Mouse (Mus musculus) lung, embryonic 15.5 days (tissue): ENCODE data around the gene Slc9a9. TPM values are rescaled to one million over a fixed set of nuclear protein-coding genes. Genes with fewer than 3 reads are reported as not detected.

Source experiments
- ATAC-seq: fragments of 200-750 bp; cut with Nextera tagmentation; 2 replicates; pipeline ENCODE4 v1.8.0; 2017; ENCODE audit warnings: moderate number of reproducible peaks, borderline replicate concordance; ENCODE audit not compliant: low FRiP score, low TSS enrichment; ENCODE audit errors: extremely low read depth
- H3K27ac ChIP-seq: fragments of 300-500 bp; sonication (generic); 2 replicates; pipeline ENCODE4 v1.5.1; 2015; ENCODE audit warnings: moderate library complexity, mild to moderate bottlenecking, inconsistent platforms
- H3K27me3 ChIP-seq: fragments of 300-500 bp; sonication (generic); 2 replicates; pipeline ENCODE4 v1.6.1; 2015; ENCODE audit warnings: inconsistent platforms
- H3K36me3 ChIP-seq: fragments of 300-500 bp; sonication (generic); 2 replicates; pipeline ENCODE4 v1.6.1; 2015; ENCODE audit warnings: inconsistent platforms
- H3K4me1 ChIP-seq: fragments of 300-500 bp; sonication (generic); 2 replicates; pipeline ENCODE4 v1.6.1; 2015; ENCODE audit warnings: inconsistent platforms
- H3K4me2 ChIP-seq: fragments of 300-500 bp; sonication (generic); 2 replicates; pipeline ENCODE4 v1.6.1; 2015; ENCODE audit warnings: inconsistent platforms, mild to moderate bottlenecking, moderate library complexity
- H3K4me3 ChIP-seq: fragments of 300-500 bp; sonication (generic); 2 replicates; pipeline ENCODE4 v1.5.1; 2015; ENCODE audit warnings: mild to moderate bottlenecking, inconsistent platforms
- H3K9ac ChIP-seq: fragments of 300-500 bp; sonication (generic); 2 replicates; pipeline ENCODE4 v1.6.1; 2015; ENCODE audit warnings: inconsistent platforms
- H3K9me3 ChIP-seq: fragments of 300-500 bp; sonication (generic); 2 replicates; pipeline ENCODE4 v1.6.1; 2016; ENCODE audit warnings: inconsistent platforms
- WGBS: fragments of 180-500 bp; shearing (Covaris S2); methylation state at CpG from one replicate; pipeline ENCODE4 v1.1.7; 2015; 5-methylcytosine and 5-hydroxymethylcytosine counted together
- polyA plus RNA-seq: library from polyadenylated mRNA; unstranded; fragments of >200 nt; fragmentation: Nextera tagmentation; extraction: Ambion mirVana; gene quantifications from 2 replicates; pipeline ENCODE4 v1.2.1, GENCODE M21; 2015

The Slc9a9 gene
- polyA plus RNA-seq, 1 experiment from 2014 or later: 4.3 TPM

DNA sequence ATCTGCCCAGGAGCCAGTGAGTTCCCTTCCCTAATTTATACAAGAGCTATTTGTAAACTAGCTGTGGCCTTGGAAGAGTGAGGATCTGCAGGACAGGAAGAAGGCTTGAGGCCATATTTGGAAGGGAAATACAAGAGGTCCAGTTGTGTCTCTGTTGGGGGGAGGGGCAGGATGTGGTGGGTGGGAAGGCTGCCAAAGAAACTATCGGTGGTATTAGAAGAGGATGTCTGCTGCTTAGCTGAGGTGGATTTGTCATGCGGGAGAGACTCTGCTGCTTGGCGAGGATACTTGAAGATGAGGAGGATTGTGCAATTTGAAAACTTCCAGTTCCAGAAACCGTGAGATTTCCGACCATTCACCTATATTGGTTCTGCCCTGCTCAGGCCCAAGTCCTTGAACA lies 524.4 kb downstream of the Slc9a9 start:
- Histone ChIP-seq H3K27me3 (no peaks in the 10 kb centered on the region), H3K9me3 (no peaks in the 10 kb centered on the region), H3K9ac (no peak overlapping the region), H3K27ac (peak overlapping the region; percentile 69), H3K36me3 (no peaks in the 10 kb centered on the region), H3K4me3 (no peak overlapping the region), H3K4me1 (peaks cover 48% of the 10 kb centered on the region), H3K4me2 (no peak overlapping the region)
- ATAC-seq: peak; percentile 56; the same call in 1 of the 2 replicates
- 9% methylated on average over 5 of the region's 5 CpGs for WGBS

DNA sequence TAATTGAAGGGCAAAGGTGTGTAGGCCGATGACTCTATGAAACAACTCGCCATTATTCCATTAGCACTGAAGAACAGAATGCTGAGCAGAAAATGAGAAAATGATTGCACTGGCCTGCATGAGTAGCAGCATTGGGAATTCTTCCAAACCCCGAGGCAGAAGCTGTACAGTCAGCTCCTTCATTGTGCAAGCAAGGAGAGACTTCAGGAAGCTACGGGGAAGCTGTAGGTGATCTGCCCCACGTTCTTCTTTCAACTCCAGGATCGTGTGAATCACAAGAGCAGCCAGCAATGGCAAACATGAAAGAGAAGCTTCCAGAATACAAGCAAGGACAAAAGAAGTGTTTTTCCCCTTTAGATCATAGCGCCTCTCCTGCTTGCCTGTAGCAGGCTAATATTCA lies 538.0 kb downstream of the Slc9a9 start:
- WGBS: 79% methylated on average over 7 of the region's 7 CpGs
- no peaks in the 10 kb centered on the region for H3K27me3 ChIP-seq
- no peaks in the 10 kb centered on the region for H3K4me1 ChIP-seq
- ATAC-seq: no peak
- no peak overlapping the region for H3K4me3 ChIP-seq
- no peak overlapping the region for H3K9ac ChIP-seq
- no peak overlapping the region for H3K4me2 ChIP-seq
- H3K9me3 ChIP-seq: no peaks in the 10 kb centered on the region
- no peaks in the 10 kb centered on the region for H3K36me3 ChIP-seq
- H3K27ac ChIP-seq: no peak overlapping the region

GRCm38 (mm10) chr9:95208681-95209080 lies 539.0 kb downstream of the Slc9a9 start:
- H3K9me3 ChIP-seq: no peaks in the 10 kb centered on the region
- H3K36me3 ChIP-seq: no peaks in the 10 kb centered on the region
- H3K4me3 ChIP-seq: no peak overlapping the region
- no peak overlapping the region for H3K4me2 ChIP-seq
- H3K9ac ChIP-seq: no peak overlapping the region
- no peak overlapping the region for H3K27ac ChIP-seq
- WGBS: 77% methylated on average over 4 of the region's 4 CpGs
- H3K4me1 ChIP-seq: no peaks in the 10 kb centered on the region
- no peak for ATAC-seq
- H3K27me3 ChIP-seq: no peaks in the 10 kb centered on the region

GRCm38 (mm10) chr9:95220009-95220408 lies 550.3 kb downstream of the Slc9a9 start:
- H3K27me3 ChIP-seq: no peaks in the 10 kb centered on the region
- H3K4me2 ChIP-seq: no peak overlapping the region
- 46% methylated on average over 3 of the region's 3 CpGs for WGBS
- no peak overlapping the region for H3K4me3 ChIP-seq
- ATAC-seq: no peak
- no peak overlapping the region for H3K27ac ChIP-seq
- no peak overlapping the region for H3K9ac ChIP-seq
- H3K36me3 ChIP-seq: no peaks in the 10 kb centered on the region
- H3K9me3 ChIP-seq: no peaks in the 10 kb centered on the region
- H3K4me1 ChIP-seq: no peaks in the 10 kb centered on the region

- H3K4me3 ChIP-seq: no peak overlapping the region
- H3K9ac ChIP-seq: no peak overlapping the region
- ATAC-seq: no peak
- no peaks in the 10 kb centered on the region for H3K36me3 ChIP-seq
- H3K9me3 ChIP-seq: no peaks in the 10 kb centered on the region
- H3K27ac ChIP-seq: no peak overlapping the region
- H3K4me2 ChIP-seq: no peak overlapping the region
- 78% methylated on average over 5 of the region's 5 CpGs for WGBS
- no peaks in the 10 kb centered on the region for H3K27me3 ChIP-seq
- H3K4me1 ChIP-seq: no peaks in the 10 kb centered on the region
Measured at GRCm38 (mm10) chr9:95221310-95221709, 551.6 kb downstream of the Slc9a9 start.

GRCm38 (mm10) chr9:95226986-95227385 lies 557.3 kb downstream of the Slc9a9 start:
- Histone ChIP-seq H3K9me3 (no peaks in the 10 kb centered on the region), H3K4me2 (no peak overlapping the region), H3K27me3 (no peaks in the 10 kb centered on the region), H3K36me3 (no peaks in the 10 kb centered on the region), H3K4me1 (no peaks in the 10 kb centered on the region), H3K27ac (no peak overlapping the region), H3K4me3 (no peak overlapping the region), H3K9ac (no peak overlapping the region)
- WGBS: 69% methylated on average over 4 of the region's 4 CpGs
- ATAC-seq: no peak

DNA sequence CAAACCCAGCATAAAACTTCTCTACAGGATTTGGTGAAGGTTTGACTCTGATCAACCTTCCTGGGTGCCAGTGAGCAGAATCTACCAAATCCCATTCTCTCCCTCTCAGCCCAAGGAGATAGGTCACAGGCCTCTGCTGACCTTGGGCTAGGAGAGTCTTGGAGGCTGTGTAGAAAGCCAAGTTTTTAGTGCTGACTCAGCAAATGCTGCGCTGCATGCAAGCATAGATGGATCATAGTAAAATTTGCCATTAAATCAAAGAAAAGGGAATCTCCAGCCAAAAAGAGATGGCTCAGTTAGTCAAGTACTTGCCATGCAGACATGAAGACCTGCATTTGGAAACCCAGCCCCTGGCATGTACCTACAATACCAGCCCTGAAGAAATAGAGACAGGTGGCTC lies 558.4 kb downstream of the Slc9a9 start:
- no peaks in the 10 kb centered on the region for H3K27me3 ChIP-seq
- no peaks in the 10 kb centered on the region for H3K4me1 ChIP-seq
- H3K4me2 ChIP-seq: no peak overlapping the region
- no peak overlapping the region for H3K9ac ChIP-seq
- no peak for ATAC-seq
- no peaks in the 10 kb centered on the region for H3K36me3 ChIP-seq
- no peaks in the 10 kb centered on the region for H3K9me3 ChIP-seq
- WGBS: 80% methylated on average over 1 of the region's 1 CpGs
- no peak overlapping the region for H3K4me3 ChIP-seq
- H3K27ac ChIP-seq: no peak overlapping the region

- no peaks in the 10 kb centered on the region for H3K9me3 ChIP-seq
- H3K36me3 ChIP-seq: no peaks in the 10 kb centered on the region
- H3K9ac ChIP-seq: no peak overlapping the region
- ATAC-seq: no peak
- H3K27ac ChIP-seq: no peak overlapping the region
- H3K4me1 ChIP-seq: no peaks in the 10 kb centered on the region
- WGBS: 55% methylated on average over 2 of the region's 2 CpGs
- no peak overlapping the region for H3K4me2 ChIP-seq
- no peaks in the 10 kb centered on the region for H3K27me3 ChIP-seq
- H3K4me3 ChIP-seq: no peak overlapping the region
Measured at GRCm38 (mm10) chr9:95229147-95229546, 559.4 kb downstream of the Slc9a9 start.

DNA sequence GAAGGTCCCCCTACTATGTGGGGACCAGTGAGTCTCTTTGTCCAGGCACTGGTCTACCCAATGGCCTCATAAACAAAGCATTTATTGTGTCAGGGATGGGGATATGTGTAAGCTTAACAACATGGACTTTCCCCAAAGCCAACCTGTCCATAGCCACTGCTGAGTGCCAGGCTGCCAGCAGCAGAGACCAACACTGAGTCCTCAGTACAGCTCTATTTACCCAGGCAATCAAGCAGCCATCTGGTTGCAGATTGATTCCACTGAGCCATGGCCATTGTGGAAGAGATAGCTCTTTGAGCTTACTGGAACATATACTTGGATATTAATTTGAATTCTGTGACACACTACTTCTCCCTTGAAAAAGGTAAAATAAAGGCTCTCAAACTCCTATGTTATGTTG lies 570.2 kb downstream of the Slc9a9 start:
- Histone ChIP-seq H3K27ac (no peak overlapping the region), H3K4me3 (no peak overlapping the region), H3K4me1 (no peaks in the 10 kb centered on the region), H3K4me2 (no peak overlapping the region), H3K27me3 (no peaks in the 10 kb centered on the region), H3K36me3 (no peaks in the 10 kb centered on the region), H3K9me3 (no peaks in the 10 kb centered on the region), H3K9ac (no peak overlapping the region)
- no peak for ATAC-seq

- no peaks in the 10 kb centered on the region for H3K4me1 ChIP-seq
Measured at GRCm38 (mm10) chr9:95242628-95243195, 573.0 kb downstream of the Slc9a9 start.

DNA sequence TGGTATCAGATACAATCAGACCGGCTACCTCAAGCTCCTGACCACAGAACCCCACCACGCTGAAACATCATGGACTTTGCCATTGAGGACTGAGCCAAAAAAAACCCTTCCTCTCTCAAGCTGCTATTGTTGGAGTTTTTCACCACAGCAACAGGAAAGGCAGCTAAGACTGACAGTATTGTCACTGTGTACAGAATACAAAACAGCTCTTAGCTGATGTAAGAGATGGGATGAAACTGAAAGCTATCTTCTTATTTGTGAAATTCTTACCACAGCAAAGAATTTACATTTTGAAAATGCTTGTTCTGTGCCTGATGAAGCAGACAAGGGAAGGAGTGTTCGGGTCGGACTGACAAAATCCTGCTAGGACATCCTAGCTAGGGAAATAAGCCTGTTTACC lies 584.5 kb downstream of the Slc9a9 start:
- Histone ChIP-seq H3K9ac (no peak overlapping the region), H3K4me2 (no peak overlapping the region), H3K4me1 (peaks cover 8% of the 10 kb centered on the region; the same call in 1 of the 2 replicates), H3K9me3 (no peaks in the 10 kb centered on the region), H3K36me3 (no peaks in the 10 kb centered on the region), H3K27me3 (no peaks in the 10 kb centered on the region), H3K4me3 (no peak overlapping the region), H3K27ac (no peak overlapping the region)
- no peak for ATAC-seq
- 84% methylated on average over 4 of the region's 4 CpGs for WGBS

More at GRCm38 (mm10) chr9:95242628-95243195, 573.0 kb downstream of the Slc9a9 start:
- WGBS: 79% methylated on average over 2 of the region's 2 CpGs
- ATAC-seq: no peak
- Histone ChIP-seq H3K27me3 (no peaks in the 10 kb centered on the region), H3K9me3 (no peaks in the 10 kb centered on the region), H3K4me2 (no peak overlapping the region), H3K4me3 (no peak overlapping the region), H3K9ac (no peak overlapping the region), H3K27ac (no peak overlapping the region), H3K36me3 (no peaks in the 10 kb centered on the region)

DNA sequence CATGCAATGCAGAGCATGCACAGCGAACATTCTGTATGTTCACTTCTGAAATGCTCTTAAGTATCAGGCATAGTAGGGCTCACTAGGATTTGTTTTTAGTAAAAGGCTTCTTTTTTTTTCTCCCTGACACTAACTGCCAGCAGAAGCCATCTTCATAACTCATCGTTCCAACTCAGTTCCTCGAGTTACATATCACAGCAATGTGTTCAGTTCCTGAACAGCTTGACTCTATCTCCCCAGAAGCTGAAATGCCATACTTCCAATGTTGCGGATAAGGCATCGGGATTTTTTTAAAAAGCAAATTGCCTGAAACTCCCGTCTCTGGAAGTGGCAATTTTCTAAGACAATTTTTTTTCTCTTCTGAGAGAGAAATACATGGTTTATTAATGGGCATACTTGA lies 586.1 kb downstream of the Slc9a9 start:
- no peaks in the 10 kb centered on the region for H3K27me3 ChIP-seq
- no peak overlapping the region for H3K4me2 ChIP-seq
- no peak overlapping the region for H3K9ac ChIP-seq
- ATAC-seq: no peak
- no peaks in the 10 kb centered on the region for H3K9me3 ChIP-seq
- H3K27ac ChIP-seq: no peak overlapping the region
- peaks cover 8% of the 10 kb centered on the region; the same call in 1 of the 2 replicates for H3K4me1 ChIP-seq
- 43% methylated on average over 6 of the region's 6 CpGs for whole genome bisulfite sequencing
- H3K4me3 ChIP-seq: no peak overlapping the region
- no peaks in the 10 kb centered on the region for H3K36me3 ChIP-seq
